Mouse (Mus musculus): ENCODE measurements around the gene Gm3625. TPM values are rescaled to one million over a fixed set of nuclear protein-coding genes. Genes with fewer than 3 reads are reported as not detected.

Gene Gm3625
- polyA plus RNA-seq, 1 experiment from 2014 or later, result not detected

- no peak for TF ChIP-seq CTCF (IDR thresholded peaks at IDR 0.05)
- CTCF ChIA-PET, result interaction anchor here (1.5 kb wide), 1 partner anchor 36 kb away, joined by 3 read pairs; no protein-coding TSS in a partner anchor
- POLR2A ChIA-PET, result interaction anchor here (0.9 kb wide), 1 partner anchor 23 kb away, joined by 3 read pairs; no protein-coding TSS in a partner anchor
- DNase-seq (ENCODE audit: low read depth, low spot score) (no peak), ATAC-seq (peak; percentile 63)
- in situ Hi-C loops (cut with MboI; ENCODE audit: low pct_unique_long_range_greater_than_20kb), result no loop called here
- H3K27me3 ChIP-seq, result no peaks in the 10 kb centered on the region
These were observed 621 bp upstream of the Gm3625 start for GRCm38 (mm10) chr12:4593166-4593929.

DNA sequence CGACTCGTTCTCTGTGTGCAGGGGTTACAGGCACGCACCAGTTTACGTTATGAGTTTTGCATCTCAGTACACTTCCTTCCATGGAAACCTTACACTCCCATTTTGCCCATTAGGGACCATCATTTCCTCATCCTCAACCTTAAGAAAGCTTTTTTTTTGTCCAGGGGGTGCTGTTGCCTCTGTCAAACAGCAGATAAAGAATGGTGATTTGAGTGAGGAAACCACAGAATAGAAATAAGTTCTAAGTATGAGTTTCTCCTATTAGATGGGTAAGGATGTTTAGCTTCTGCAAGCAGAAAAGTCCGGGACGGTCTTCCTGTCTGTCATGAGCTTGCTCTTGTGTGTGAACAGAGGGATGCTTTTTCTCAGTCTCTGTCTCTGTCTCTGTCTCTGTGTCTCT lies 702 bp downstream of the Gm3625 start:
- TF ChIP-seq CTCF (IDR thresholded peaks at IDR 0.05), result no peak
- in situ Hi-C loops (cut with MboI; ENCODE audit: low pct_unique_long_range_greater_than_20kb), result no loop called here
- H3K27me3 ChIP-seq, result no peaks in the 10 kb centered on the region
- POLR2A ChIA-PET, result interaction anchor here (0.9 to 1.1 kb wide), 3 partner anchors 10 to 24 kb away, joined by 3 to 4 read pairs (median 3); no protein-coding TSS in a partner anchor
- DNase-seq (ENCODE audit: low read depth, low spot score) (no peak), ATAC-seq (no peak)
- CTCF ChIA-PET, result interaction anchor here (1.3 to 1.5 kb wide), 2 partner anchors 9 to 34 kb away, joined by 3 to 5 read pairs; no protein-coding TSS in a partner anchor

DNA sequence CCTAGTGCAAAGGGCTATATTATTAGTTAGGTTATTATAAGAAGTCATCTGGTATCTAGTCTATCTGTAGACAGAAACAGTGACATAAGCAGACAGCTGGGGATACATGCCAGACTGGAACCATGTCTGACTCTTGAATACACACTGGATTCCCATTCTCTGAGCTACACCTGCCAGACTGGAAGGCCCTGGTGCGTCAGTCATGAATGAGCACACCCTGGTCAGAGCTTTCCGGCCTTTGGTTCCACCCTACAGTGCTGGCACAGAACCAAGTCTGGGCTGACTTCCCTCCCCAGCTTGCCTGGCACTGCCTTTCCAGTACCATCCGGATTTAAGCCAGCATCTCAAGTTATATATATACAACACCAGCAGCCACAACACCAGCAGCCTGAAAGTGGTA lies 4.1 kb downstream of the Gm3625 start:
- peak; percentile 75 for DNase-seq (ENCODE audit: low read depth, low spot score)
- in situ Hi-C loops (cut with MboI; ENCODE audit: low pct_unique_long_range_greater_than_20kb), result no loop called here
- no peak for ATAC-seq
- no peaks in the 10 kb centered on the region for H3K27me3 ChIP-seq
- no peak for TF ChIP-seq CTCF (IDR thresholded peaks at IDR 0.05)
- POLR2A ChIA-PET, result interaction anchor here (0.7 kb wide), 2 partner anchors 319 to 344 kb away, joined by 3 to 12 read pairs; no protein-coding TSS in a partner anchor
- CTCF ChIA-PET, result no interaction called here

DNA sequence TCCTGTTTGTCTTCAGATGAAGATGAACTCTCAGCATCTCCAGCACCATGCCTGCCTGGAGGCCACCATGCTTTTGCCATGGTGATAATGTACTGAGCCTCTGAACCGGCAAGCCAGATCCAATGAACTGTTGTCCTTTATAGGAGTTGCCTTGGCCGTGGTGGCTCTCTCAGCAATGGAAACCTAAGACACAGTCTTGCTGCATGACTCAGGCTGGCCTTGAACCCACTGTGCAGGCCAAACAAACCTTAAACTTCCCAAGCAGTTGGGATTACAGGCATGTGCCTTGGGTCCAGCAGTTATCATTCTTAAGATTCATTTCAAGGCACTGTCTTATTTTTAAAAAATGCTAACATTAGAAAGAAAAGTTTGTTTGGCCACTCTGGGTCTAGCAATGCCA lies 4.9 kb downstream of the Gm3625 start:
- ChIA-PET POLR2A (no interaction called here), CTCF (no interaction called here)
- no peak for TF ChIP-seq CTCF (IDR thresholded peaks at IDR 0.05)
- no peaks in the 10 kb centered on the region for H3K27me3 ChIP-seq
- in situ Hi-C loops (cut with MboI; ENCODE audit: low pct_unique_long_range_greater_than_20kb), result no loop called here
- DNase-seq (ENCODE audit: low read depth, low spot score) (no peak), ATAC-seq (no peak)

GRCm38 (mm10) chr12:4582326-4582725 lies 10.4 kb downstream of the Gm3625 start:
- POLR2A ChIA-PET, result interaction anchor here (1.6 kb wide), 1 partner anchor 10 kb away, joined by 4 read pairs; the partner anchor contains the start of genes Gm3625 and Itsn2
- ATAC-seq (no peak), DNase-seq (ENCODE audit: low read depth, low spot score) (no peak)
- in situ Hi-C loops (cut with MboI; ENCODE audit: low pct_unique_long_range_greater_than_20kb), result no loop called here
- no peaks in the 10 kb centered on the region for H3K27me3 ChIP-seq
- no peak for TF ChIP-seq CTCF (IDR thresholded peaks at IDR 0.05)
- CTCF ChIA-PET, result interaction anchor here (1.5 kb wide), 1 partner anchor 10 kb away, joined by 5 read pairs; the partner anchor contains the start of genes Gm3625 and Itsn2

- no peak for TF ChIP-seq CTCF (IDR thresholded peaks at IDR 0.05)
- ChIA-PET POLR2A (no interaction called here), CTCF (no interaction called here)
- DNase-seq (ENCODE audit: low read depth, low spot score) (no peak), ATAC-seq (peak; percentile 73)
- in situ Hi-C loops (cut with MboI; ENCODE audit: low pct_unique_long_range_greater_than_20kb), result loop anchor here (5.0 to 10.0 kb wide), 3 partner anchors 188 to 401 kb away; partner anchors contain the start of gene Atad2b
- H3K27me3 ChIP-seq, result no peaks in the 10 kb centered on the region
These were observed 18.7 kb downstream of the Gm3625 start for GRCm38 (mm10) chr12:4574065-4574464.

GRCm38 (mm10) chr12:4571864-4572263 lies 20.9 kb downstream of the Gm3625 start:
- DNase-seq (ENCODE audit: low read depth, low spot score), result no peak

GRCm38 (mm10) chr12:4558475-4559279 lies 34.0 kb downstream of the Gm3625 start:
- TF ChIP-seq CTCF (IDR thresholded peaks at IDR 0.05), result peak; percentile 51
- ATAC-seq (peak; percentile 79), DNase-seq (ENCODE audit: low read depth, low spot score) (no peak)
- ChIA-PET CTCF (interaction anchor here (1.5 kb wide), 1 partner anchor 34 kb away, joined by 3 read pairs; the partner anchor contains the start of genes Gm3625 and Itsn2), POLR2A (no interaction called here)
- H3K27me3 ChIP-seq, result no peaks in the 10 kb centered on the region
- in situ Hi-C loops (cut with MboI; ENCODE audit: low pct_unique_long_range_greater_than_20kb), result no loop called here

More at GRCm38 (mm10) chr12:4571864-4572263, 20.9 kb downstream of the Gm3625 start:
- ChIA-PET POLR2A (no interaction called here), CTCF (interaction anchor here (0.7 to 2.3 kb wide), 3 partner anchors 15 to 197 kb away, joined by 3 to 8 read pairs (median 4); partner anchors contain the start of genes Fam228b and Pfn4)
- H3K27me3 ChIP-seq, result no peaks in the 10 kb centered on the region
- TF ChIP-seq CTCF (IDR thresholded peaks at IDR 0.05), result peak; percentile 75
- no peak for ATAC-seq
- in situ Hi-C loops (cut with MboI; ENCODE audit: low pct_unique_long_range_greater_than_20kb), result loop anchor here (5.0 to 10.0 kb wide), 3 partner anchors 190 to 403 kb away; partner anchors contain the start of gene Atad2b

DNA sequence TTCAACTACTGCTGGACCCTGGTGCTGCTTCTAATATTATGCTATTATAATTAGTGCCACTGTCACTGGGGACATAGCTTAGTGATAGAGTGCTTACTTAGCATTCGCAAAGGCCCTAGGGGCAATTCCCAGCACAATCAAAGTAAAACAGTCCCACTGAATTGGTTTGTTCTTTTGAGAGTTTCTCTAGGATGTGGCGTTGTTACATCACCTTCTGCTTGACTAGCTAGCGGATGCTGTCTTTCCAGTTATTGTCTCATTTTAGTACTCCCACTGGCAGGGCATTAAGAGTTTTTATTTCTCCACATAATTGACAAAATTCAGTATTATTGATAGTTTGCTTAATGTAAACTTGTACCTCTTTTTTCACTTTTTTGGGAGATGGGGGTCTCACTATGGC lies 34.7 kb downstream of the Gm3625 start:
- DNase-seq (ENCODE audit: low read depth, low spot score) (no peak), ATAC-seq (no peak)
- CTCF ChIA-PET, result interaction anchor here (1.5 kb wide), 1 partner anchor 34 kb away, joined by 3 read pairs; the partner anchor contains the start of genes Gm3625 and Itsn2
- POLR2A ChIA-PET, result no interaction called here
- in situ Hi-C loops (cut with MboI; ENCODE audit: low pct_unique_long_range_greater_than_20kb), result no loop called here
- no peaks in the 10 kb centered on the region for H3K27me3 ChIP-seq
- no peak for TF ChIP-seq CTCF (IDR thresholded peaks at IDR 0.05)

DNA sequence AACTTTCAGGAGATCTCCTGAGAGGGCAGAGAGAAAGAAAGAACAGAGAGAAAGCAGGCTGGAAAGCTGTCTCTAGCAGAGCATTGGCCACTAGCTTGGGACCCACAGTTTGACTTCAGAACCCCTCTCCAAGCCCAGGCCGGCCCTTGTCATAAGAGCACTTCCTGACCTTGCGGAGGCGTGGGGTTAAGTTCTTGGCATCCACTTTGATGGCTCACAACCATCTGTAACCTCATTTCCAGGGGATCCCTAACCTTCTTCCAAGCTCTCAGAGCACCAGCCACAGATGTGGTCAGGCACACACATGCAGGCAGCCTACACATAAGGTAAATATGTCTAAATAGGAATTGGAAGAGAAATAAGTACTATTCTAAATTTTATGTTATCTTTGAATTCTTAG lies 35.3 kb downstream of the Gm3625 start:
- POLR2A ChIA-PET, result no interaction called here
- in situ Hi-C loops (cut with MboI; ENCODE audit: low pct_unique_long_range_greater_than_20kb), result no loop called here
- DNase-seq (ENCODE audit: low read depth, low spot score) (no peak), ATAC-seq (no peak)
- H3K27me3 ChIP-seq, result no peaks in the 10 kb centered on the region
- TF ChIP-seq CTCF (IDR thresholded peaks at IDR 0.05), result no peak
- CTCF ChIA-PET, result interaction anchor here (1.5 kb wide), 1 partner anchor 35 kb away, joined by 3 read pairs; the partner anchor contains the start of genes Gm3625 and Itsn2
